Mouse (Mus musculus) kidney, adult 2 months (tissue): Measurements from ENCODE around the gene Serpina12.

Experiments used
- CTCF ChIP-seq: fragments of 200-500 bp; conservative IDR thresholded peaks from 2 replicates; pipeline ENCODE4 v1.5.1; 2011; ENCODE audit warnings: low read depth, mild to moderate bottlenecking, control low read depth, low read length, moderate library complexity, mixed read lengths; ENCODE audit not compliant: insufficient read depth, insufficient read length
- POLR2A ChIP-seq: fragments of 200-500 bp; IDR thresholded peaks from one replicate; pipeline ENCODE4 v1.6.1; 2011; ENCODE audit warnings: low read depth, low read length, control low read depth

- TF ChIP-seq POLR2A (no peak), CTCF (peak; percentile 31; the same call in 1 of the 2 replicates)
These were observed 59.3 kb downstream of the Serpina12 start for GRCm38 (mm10) chr12:103984935-103985334.
